Mouse (Mus musculus) lung, postnatal 0 days (tissue): ENCODE results near the gene Krt222.

Experiments
- CTCF ChIP-seq: IDR thresholded peaks from 2 replicates; pipeline ENCODE4 v1.5.1; 2016; ENCODE audit warnings: antibody characterized with exemption, mild to moderate bottlenecking
- EP300 ChIP-seq: IDR thresholded peaks from 2 replicates; pipeline ENCODE4 v1.6.1; 2016; ENCODE audit warnings: antibody characterized with exemption, mild to moderate bottlenecking, control low read depth

DNA sequence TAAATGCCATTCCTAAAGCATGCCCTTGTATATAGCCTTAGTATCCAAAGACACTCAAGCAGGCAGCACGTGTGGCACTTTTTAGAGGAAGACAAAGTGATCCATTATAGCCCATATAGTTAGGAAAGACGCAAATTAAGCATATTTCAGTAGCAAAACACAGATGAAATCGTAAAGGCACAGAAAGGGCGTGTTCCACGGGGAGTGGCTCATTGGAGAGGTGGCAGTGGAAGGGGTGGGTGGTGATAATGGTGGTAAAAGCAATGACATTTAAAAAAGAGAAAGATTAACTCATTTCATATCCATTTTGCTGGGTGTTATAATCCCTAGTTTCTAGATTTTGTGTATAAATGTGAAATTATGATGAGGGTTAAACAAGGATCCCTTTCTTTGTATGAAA lies 17.6 kb downstream of the Krt222 start:
- no peak for TF ChIP-seq EP300
- TF ChIP-seq CTCF: no peak
